Mouse (Mus musculus): ENCODE measurements around the gene Fbxw26.
"Not testable (repeated sequence)": the region's sequence is repeated elsewhere in the genome, so short reads cannot be mapped to it uniquely, and the experiment has no call there.

GRCm38 (mm10) chr9:109702600-109702999 is 43.3 kb downstream of the Fbxw26 start, which contains the start of gene Fbxw18:
- TF ChIP-seq MYOD1 (IDR thresholded peaks at IDR 0.05; ENCODE audit: control insufficient read depth in 1 of 3, insufficient read length in 2 of 3, low read depth in 2 of 3); USF1 (IDR thresholded peaks at IDR 0.05; ENCODE audit: low read depth); POLR2A (IDR thresholded peaks at IDR 0.05; ENCODE audit: insufficient read length, low read depth): not testable (repeated sequence)
